Mouse (Mus musculus) left cerebral cortex, postnatal 4 days (tissue): Measurements from ENCODE around the gene Clstn3. TPM values are rescaled to one million over a fixed set of nuclear protein-coding genes. Genes with fewer than 3 reads are reported as not detected.
"Not testable (repeated sequence)": the region's sequence is repeated elsewhere in the genome, so short reads cannot be mapped to it uniquely, and the experiment has no call there.

Experiments used
- DNase-seq: peaks from one replicate; pipeline ENCODE4 v3.0.0-alpha.2; 2022
- intact Hi-C: fragments of 180-260 bp; cut with DNase I; formaldehyde crosslinking; loops from one replicate; pipeline ENCODE4 v1.15.1; 2025
- total RNA-seq, 2 experiments: library from RNA; stranded (reverse); gene quantifications; 2 replicates each; pipeline ENCODE4 v1.2.3; 2021

Clstn3 gene
- total RNA-seq, 2 experiments from 2014 or later: 173 to 211 TPM

DNA sequence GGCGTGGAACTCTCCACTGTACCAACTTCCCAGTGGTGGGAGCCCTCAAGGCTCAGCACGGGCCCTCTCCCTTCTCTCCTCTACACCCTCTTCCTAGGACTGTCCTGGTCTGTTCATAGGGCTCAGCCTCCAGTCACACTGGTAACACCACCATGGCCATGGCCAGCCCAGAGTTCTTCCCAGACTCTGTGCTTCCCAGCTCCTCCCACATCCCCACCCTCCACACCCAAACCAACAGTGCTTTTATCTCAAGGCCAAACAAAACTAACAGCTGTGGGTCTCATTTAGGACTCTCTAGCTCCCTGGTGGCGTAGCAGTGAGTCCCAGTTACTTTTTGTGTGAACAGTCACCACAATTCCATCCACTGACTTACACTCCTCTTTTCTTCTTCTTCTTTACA lies 12.6 kb downstream of the Clstn3 start:
- intact Hi-C loops: no loop called here
- no peak for DNase-seq

- DNase-seq: no peak
- intact Hi-C loops: no loop called here
Measured at GRCm38 (mm10) chr6:124449668-124450383, 14.8 kb downstream of the Clstn3 start.

GRCm38 (mm10) chr6:124448959-124449667 lies 15.5 kb downstream of the Clstn3 start:
- DNase-seq: no peak
- intact Hi-C loops: no loop called here

DNA sequence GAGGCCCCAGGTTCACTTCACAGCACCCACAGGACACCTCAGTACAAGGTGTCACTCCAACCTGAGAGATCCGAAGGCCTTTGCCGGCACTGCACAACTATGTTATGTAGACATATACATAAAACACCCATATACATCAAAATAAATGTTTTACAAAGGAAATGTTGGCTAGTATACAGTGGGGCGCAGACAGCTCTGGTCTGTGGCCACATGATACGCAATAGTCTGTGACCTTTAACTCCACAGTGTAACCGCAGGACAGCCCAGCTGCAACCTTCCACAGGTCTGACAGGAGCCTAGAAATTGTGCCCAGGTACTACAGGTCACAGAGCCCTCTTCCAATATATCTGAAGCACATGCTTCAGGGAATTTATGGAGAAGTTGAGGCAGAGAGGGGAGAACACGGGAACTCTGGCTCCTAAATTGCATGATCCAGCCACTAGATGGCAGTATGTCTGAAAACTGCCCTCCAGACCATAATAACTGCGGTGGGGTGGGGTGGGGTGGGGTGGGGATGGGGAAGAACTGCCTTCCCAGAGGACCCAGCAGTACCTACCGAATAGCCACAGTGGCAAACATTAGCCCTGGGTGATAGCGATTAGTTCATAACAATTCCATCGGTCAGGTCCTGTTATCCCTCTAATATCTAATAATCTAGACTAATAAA lies 16.3 kb downstream of the Clstn3 start:
- DNase-seq: no peak
- intact Hi-C loops: no loop called here

DNA sequence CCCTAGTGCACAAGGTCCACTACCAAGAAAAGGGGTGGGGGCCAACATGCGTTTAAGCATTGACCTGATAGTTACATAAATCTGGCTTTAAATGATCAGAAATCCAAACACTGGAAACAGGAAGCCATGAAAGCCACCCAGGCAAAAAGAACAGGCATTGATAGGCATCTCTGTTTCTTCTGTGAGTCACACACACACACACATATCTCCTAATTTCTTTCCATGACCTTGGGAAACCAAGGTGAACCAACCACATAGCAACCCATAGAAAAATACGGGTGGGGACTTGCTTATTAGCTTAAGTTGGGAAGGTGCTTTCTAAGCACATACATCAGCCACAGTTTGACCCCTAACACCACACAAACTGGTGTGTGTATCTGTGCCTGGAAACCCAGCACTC lies 17.2 kb downstream of the Clstn3 start:
- intact Hi-C loops: no loop called here
- no peak for DNase-seq

- no peak for DNase-seq
- intact Hi-C loops: no loop called here
Measured at GRCm38 (mm10) chr6:124446459-124446858, 18.1 kb downstream of the Clstn3 start.

GRCm38 (mm10) chr6:124446024-124446423 lies 18.6 kb downstream of the Clstn3 start:
- intact Hi-C loops: no loop called here

DNA sequence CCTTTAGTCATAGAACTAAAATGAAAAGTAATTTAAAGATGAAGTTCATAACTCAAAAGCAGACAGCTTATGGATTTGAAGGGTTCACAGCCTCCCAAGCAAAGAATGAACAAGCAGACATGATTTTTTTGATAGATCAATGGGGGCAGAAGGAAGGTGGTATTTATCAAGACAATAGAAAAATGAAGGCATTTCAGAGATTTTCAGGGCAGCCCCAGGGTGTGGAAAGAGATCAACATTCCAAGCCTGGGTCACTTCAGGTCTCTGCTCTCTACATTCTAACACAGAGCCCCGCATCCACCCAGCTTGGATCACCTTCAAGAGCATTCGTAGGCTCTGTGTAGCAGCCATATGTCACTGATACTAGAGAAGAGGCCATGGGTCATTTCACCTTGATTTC lies 21.3 kb downstream of the Clstn3 start:
- intact Hi-C loops: no loop called here
- DNase-seq: no peak

More at GRCm38 (mm10) chr6:124446024-124446423, 18.6 kb downstream of the Clstn3 start:
- DNase-seq: no peak

DNA sequence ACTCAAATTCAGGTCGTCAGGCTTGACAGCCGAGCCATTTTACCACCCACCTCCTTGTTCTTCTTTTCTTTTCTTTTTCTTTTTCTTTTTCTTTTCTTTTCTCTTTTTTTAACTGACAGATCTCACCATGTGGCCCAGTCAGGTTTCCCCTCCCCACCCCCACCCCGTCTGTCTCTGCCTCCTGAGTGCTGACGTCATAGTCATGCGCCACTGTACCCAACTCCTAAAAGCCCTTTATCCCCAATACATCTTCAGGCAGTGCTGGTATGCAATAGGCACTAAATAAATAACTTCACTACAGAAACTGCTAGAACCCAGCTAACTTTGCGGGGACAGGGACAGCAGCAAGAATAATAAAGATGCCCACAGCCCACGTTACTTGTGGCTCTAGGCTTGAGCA lies 28.3 kb downstream of the Clstn3 start:
- intact Hi-C loops: no loop called here
- DNase-seq: no peak

GRCm38 (mm10) chr6:124435173-124435572 lies 29.4 kb downstream of the Clstn3 start:
- DNase-seq: no peak
- intact Hi-C loops: no loop called here

GRCm38 (mm10) chr6:124433688-124434324 lies 30.8 kb downstream of the Clstn3 start:
- intact Hi-C loops: no loop called here
- no peak for DNase-seq

GRCm38 (mm10) chr6:124430784-124431495 lies 33.7 kb downstream of the Clstn3 start:
- intact Hi-C loops: no loop called here
- no peak for DNase-seq

- intact Hi-C loops: no loop called here
- no peak for DNase-seq
Measured at GRCm38 (mm10) chr6:124430379-124430778, 34.2 kb downstream of the Clstn3 start.

DNA sequence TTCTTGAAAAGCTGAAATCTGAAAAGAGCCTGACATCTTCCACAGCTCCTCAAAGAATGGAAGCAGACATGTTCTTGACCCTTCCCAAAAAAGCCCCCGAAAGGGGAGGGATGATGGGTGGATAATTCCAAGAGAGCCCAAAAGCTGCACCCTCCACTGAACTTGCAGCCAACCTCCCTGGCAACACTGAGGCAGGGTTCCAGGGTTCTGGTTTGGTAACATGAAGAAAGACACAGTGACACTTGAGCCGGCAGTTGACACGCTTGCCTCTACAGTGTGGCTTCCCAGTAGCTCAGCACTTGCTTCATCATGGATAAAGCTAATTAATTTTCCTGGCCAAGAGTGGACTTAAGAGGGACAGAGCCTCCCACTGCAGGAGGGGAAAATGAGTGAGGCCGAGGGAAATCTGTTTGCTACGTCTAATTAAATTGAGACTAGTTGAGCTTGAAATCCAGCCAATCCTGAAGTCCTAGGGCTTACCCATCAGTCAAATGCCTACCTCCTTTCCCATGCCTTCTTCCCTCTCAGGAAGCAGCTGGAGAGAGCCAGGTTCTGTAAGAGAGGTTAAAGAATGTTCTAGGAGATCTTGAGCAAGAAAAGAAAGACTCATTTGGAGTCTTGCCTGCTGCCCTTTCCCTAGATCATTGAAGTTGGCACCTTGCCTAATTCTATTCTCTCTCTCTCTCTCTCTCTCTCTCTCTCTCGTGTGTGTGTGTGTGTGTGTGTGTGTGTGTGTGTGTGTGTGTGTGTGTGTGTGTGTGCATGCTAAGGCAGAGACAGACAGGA lies 36.6 kb downstream of the Clstn3 start:
- DNase-seq: no peak
- intact Hi-C loops: no loop called here

DNA sequence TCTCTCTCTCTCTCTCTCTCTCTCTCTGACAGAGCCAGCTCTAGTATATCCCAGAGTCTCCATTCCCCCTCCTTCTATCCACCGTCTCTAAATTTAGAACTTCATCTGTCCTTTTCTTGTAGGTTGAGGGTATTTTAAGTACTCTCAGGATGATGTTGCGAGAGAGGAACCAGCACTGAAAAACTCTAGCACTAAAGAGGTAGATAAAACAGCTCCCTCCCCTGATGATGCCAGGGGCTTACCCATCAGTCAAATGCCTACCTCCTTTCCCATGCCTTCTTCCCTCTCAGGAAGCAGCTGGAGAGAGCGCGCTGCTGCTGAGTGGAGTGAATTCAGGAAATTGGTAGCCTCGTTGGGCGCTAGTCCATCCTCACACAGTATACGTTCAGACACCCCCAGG lies 37.3 kb downstream of the Clstn3 start:
- intact Hi-C loops: no loop called here
- DNase-seq: no peak

DNA sequence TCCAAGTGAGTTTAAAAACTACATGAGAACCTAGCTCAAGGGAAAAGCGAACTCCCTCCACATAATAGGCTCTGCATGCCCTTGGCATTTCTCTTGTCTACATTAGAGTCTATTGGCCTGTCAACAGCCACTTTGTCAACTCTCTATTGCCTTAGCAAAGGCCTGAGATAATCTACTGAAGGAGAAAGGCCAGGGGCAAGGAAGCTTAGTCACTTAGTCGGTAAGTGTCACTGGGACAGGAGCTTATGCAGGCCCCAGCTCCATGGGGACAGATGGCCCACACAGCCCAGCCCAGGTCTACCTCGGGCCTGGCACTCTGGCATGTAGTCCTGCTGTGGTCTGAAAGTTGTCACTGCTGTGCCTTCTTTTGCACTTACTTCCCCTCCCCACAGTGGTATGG lies 38.0 kb downstream of the Clstn3 start:
- intact Hi-C loops: no loop called here
- no peak for DNase-seq

DNA sequence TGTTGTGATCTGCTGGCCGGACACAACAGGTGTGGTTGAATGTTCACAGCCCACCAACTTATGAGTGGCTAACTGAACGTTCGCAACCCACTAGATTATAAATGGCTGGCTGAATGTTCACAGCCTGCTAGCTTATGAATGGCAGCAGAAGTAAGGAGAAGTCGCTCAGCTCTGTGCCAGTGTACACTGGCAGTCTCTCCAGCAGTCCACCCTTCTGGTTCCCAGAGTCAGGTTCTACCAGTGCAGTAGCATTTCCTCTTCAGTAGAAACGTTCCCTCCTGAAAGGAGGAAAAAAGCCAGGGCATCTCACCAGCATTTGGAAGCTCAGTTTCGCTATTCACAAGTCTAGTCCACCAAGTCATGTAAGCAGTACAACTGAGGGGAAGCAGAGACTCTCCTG lies 39.1 kb downstream of the Clstn3 start:
- no peak for DNase-seq
- intact Hi-C loops: no loop called here

- intact Hi-C loops, DNase-seq: not testable (repeated sequence)
Measured at GRCm38 (mm10) chr6:124425042-124425441, 39.6 kb downstream of the Clstn3 start.

- no peak for DNase-seq
- intact Hi-C loops: no loop called here
Measured at GRCm38 (mm10) chr6:124424068-124424498, 40.5 kb downstream of the Clstn3 start.

- no peak for DNase-seq
- intact Hi-C loops: no loop called here
Measured at GRCm38 (mm10) chr6:124418686-124419085, 45.9 kb downstream of the Clstn3 start.
